Mouse (Mus musculus) spleen, postnatal 10 days (tissue): ENCODE measurements at regions not wholly inside any gene's neighbourhood (a gene's known extent, or its start where the extent isn't known, plus 50 kb on each side); places are given as distances from the start of the nearest gene placed in this dataset.

ENCODE experiments used
- DNase-seq, 2 experiments: peaks; one replicate each; pipeline ENCODE4 v3.0.0; 2021 to 2022; ENCODE audit warnings: low spot score in 2 of 2

- DNase-seq, result no peak
Observed at GRCm38 (mm10) chr13:25899871-25900270, 629.6 kb upstream of the Nrsn1 start.

GRCm38 (mm10) chr13:25893150-25893549 is 622.8 kb upstream of the Nrsn1 start:
- DNase-seq, result no peak

GRCm38 (mm10) chr13:25882818-25883217 is 612.5 kb upstream of the Nrsn1 start:
- no peak for DNase-seq

- DNase-seq, result no peak
Observed at GRCm38 (mm10) chr13:25868923-25869322, 598.6 kb upstream of the Nrsn1 start.

GRCm38 (mm10) chr13:25858207-25858606 is 587.9 kb upstream of the Nrsn1 start:
- DNase-seq, result no peak

GRCm38 (mm10) chr13:25857569-25857968 is 587.3 kb upstream of the Nrsn1 start:
- no peak for DNase-seq

GRCm38 (mm10) chr13:25857096-25857495 is 586.8 kb upstream of the Nrsn1 start:
- DNase-seq, result no peak

GRCm38 (mm10) chr13:25856549-25856948 is 586.2 kb upstream of the Nrsn1 start:
- DNase-seq, result no peak

- no peak for DNase-seq
Observed at GRCm38 (mm10) chr13:25848156-25848555, 577.9 kb upstream of the Nrsn1 start.

GRCm38 (mm10) chr13:25838237-25838636 is 567.9 kb upstream of the Nrsn1 start:
- DNase-seq, result no peak

GRCm38 (mm10) chr13:25829146-25829924 is 559.0 kb upstream of the Nrsn1 start:
- DNase-seq, result no peak

GRCm38 (mm10) chr13:25808564-25809253 is 538.4 kb upstream of the Nrsn1 start:
- DNase-seq, result no peak

- no peak for DNase-seq
Observed at GRCm38 (mm10) chr13:25793216-25793803, 523.0 kb upstream of the Nrsn1 start.

- DNase-seq, result no peak
Observed at GRCm38 (mm10) chr13:25781161-25781560, 510.9 kb upstream of the Nrsn1 start.

GRCm38 (mm10) chr13:25777706-25778105 is 507.4 kb upstream of the Nrsn1 start:
- no peak for DNase-seq

- DNase-seq, result no peak
Observed at GRCm38 (mm10) chr13:25774586-25775182, 504.4 kb upstream of the Nrsn1 start.

- no peak for DNase-seq
Observed at GRCm38 (mm10) chr13:25754515-25755105, 484.3 kb upstream of the Nrsn1 start.

GRCm38 (mm10) chr13:25751409-25751777 is 481.1 kb upstream of the Nrsn1 start:
- DNase-seq, result no peak

- no peak for DNase-seq
Observed at GRCm38 (mm10) chr13:25750460-25751408, 480.4 kb upstream of the Nrsn1 start.

GRCm38 (mm10) chr13:25738601-25739000 is 468.3 kb upstream of the Nrsn1 start:
- no peak for DNase-seq

GRCm38 (mm10) chr13:25729327-25729892 is 459.1 kb upstream of the Nrsn1 start:
- no peak for DNase-seq
